Mouse (Mus musculus): ENCODE results near the gene Osbpl11. TPM values are rescaled to one million over a fixed set of nuclear protein-coding genes. Genes with fewer than 3 reads are reported as not detected.

The Osbpl11 gene
- polyA plus RNA-seq, 1 experiment from 2014 or later: 17.8 TPM

DNA sequence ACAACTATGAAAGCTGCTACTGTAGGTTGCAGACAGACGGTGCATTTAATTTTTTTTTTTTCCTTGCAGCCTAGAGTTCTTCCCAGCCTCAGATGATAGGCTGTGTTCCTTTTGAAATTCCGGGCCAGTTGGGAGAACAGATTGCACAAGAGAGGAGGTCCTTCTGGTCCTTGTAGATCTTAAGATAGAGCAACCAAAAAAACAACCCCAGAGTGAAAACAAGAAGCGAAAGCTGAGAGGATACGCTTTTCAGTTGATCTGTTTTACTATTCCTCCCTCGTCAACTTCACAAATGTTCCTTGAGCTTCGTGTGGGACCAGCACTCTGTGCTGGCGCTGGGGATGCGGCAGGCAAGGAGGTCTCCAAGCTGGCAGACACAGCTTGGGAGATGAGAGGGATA is 33.3 kb upstream of the Osbpl11 start:
- Histone ChIP-seq H3K27me3 (ENCODE audit: insufficient read depth, low read length) (no peaks in the 10 kb centered on the region), H3K27ac (no peak overlapping the region), H3K4me2 (ENCODE audit: low read length) (no peak overlapping the region), H3K9ac (ENCODE audit: low read depth, low read length) (no peak overlapping the region), H3K9me3 (replicated peaks; ENCODE audit: low read length) (no peaks in the 10 kb centered on the region), H3K36me3 (ENCODE audit: insufficient read depth, low read length) (no peaks in the 10 kb centered on the region), H3K4me3 (replicated peaks; ENCODE audit: low read depth, low read length) (no peak overlapping the region), H3K4me1 (replicated peaks; ENCODE audit: insufficient read depth, low read length) (no peaks in the 10 kb centered on the region)
- WGBS: 43% methylated on average over 8 of the region's 8 CpGs
- ATAC-seq (replicated peaks; ENCODE audit: low FRiP score, low read depth) (no peak), DNase-seq (ENCODE audit: low spot score) (peak; percentile 13)
- TF ChIP-seq CTCF (IDR thresholded peaks at IDR 0.05; ENCODE audit: low read depth): no peak

DNA sequence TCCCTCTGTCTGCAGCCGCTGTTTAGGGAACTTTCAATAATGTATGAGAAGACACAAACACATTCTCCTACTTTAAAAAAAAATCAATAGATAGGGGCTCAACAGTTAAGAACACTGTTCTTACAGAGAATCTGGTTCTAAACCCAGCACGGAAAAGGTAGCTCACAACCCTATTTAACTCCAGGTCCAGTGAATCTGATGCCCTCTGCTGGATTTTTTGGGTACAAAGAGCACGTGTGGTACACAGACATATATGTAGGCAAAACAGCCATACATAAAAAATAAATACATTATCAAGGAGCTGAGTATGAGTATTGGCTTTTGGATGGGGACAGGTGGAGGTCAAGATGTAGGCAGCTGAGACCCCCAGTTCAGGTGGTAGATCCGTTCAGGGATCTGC is 29.9 kb upstream of the Osbpl11 start:
- Histone ChIP-seq H3K27me3 (ENCODE audit: insufficient read depth, low read length) (no peaks in the 10 kb centered on the region), H3K36me3 (ENCODE audit: insufficient read depth, low read length) (no peaks in the 10 kb centered on the region), H3K4me1 (replicated peaks; ENCODE audit: insufficient read depth, low read length) (no peaks in the 10 kb centered on the region), H3K4me2 (ENCODE audit: low read length) (no peak overlapping the region), H3K9me3 (replicated peaks; ENCODE audit: low read length) (no peaks in the 10 kb centered on the region), H3K4me3 (replicated peaks; ENCODE audit: low read depth, low read length) (no peak overlapping the region), H3K27ac (no peak overlapping the region), H3K9ac (ENCODE audit: low read depth, low read length) (no peak overlapping the region)
- WGBS: 59% methylated on average over 4 of the region's 4 CpGs
- DNase-seq (ENCODE audit: low spot score): peak; percentile 71
- peak; percentile 78 for TF ChIP-seq CTCF (IDR thresholded peaks at IDR 0.05; ENCODE audit: low read depth)
- ATAC-seq (replicated peaks; ENCODE audit: low FRiP score, low read depth): no peak

DNA sequence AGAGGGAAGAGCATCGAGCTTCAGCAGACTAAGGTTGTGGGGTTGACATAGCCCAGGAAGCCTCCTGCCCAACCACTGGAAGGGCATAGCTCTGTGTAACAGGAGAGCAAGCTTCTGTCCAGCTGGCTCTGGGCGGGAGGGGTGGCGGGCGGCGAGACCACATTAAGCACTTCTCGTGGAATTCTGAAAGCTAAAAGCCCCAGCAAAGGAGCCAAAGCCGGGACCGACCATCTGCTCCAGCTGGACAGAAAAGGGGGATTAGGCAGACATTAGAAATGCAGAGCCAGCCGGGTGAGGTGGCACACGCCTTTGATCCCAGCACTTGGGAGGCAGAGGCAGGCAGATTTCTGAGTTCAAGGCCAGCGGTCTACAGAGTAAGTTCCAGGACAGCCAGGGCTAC is 26.9 kb upstream of the Osbpl11 start:
- no peak overlapping the region for H3K4me2 ChIP-seq (ENCODE audit: low read length)
- no peak for DNase-seq (ENCODE audit: low spot score)
- no peak for ATAC-seq (replicated peaks; ENCODE audit: low FRiP score, low read depth)
- H3K27ac ChIP-seq: no peak overlapping the region
- H3K9me3 ChIP-seq (replicated peaks; ENCODE audit: low read length): no peaks in the 10 kb centered on the region
- H3K9ac ChIP-seq (ENCODE audit: low read depth, low read length): no peak overlapping the region
- no peaks in the 10 kb centered on the region for H3K27me3 ChIP-seq (ENCODE audit: insufficient read depth, low read length)
- H3K4me1 ChIP-seq (replicated peaks; ENCODE audit: insufficient read depth, low read length): no peaks in the 10 kb centered on the region
- no peaks in the 10 kb centered on the region for H3K36me3 ChIP-seq (ENCODE audit: insufficient read depth, low read length)
- H3K4me3 ChIP-seq (replicated peaks; ENCODE audit: low read depth, low read length): no peak overlapping the region
- 90% methylated on average over 11 of the region's 11 CpGs for WGBS
- no peak for TF ChIP-seq CTCF (IDR thresholded peaks at IDR 0.05; ENCODE audit: low read depth)

DNA sequence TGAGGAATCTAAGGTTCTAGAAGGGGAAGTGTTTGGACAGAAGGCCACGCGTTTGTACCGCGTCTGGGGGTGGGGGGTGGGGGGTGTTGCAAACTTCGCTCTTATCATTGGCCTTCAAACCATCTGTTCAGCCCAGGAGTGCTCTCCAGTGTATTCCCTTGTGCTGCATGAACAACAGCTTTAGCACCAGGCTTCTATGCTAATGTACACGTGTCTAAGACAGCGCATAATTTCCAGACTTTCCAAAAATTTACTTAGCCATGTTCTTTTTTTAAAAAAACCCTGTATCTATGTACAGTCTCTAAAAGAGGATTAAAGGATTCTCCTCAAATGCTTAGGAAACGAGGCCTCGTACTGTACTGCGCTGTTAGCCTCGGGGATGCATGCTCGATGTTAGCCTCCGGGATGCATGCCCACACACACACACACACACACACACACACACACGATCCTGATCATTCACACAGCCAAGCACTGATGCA is 26.2 kb upstream of the Osbpl11 start:
- no peak for ATAC-seq (replicated peaks; ENCODE audit: low FRiP score, low read depth)

DNA sequence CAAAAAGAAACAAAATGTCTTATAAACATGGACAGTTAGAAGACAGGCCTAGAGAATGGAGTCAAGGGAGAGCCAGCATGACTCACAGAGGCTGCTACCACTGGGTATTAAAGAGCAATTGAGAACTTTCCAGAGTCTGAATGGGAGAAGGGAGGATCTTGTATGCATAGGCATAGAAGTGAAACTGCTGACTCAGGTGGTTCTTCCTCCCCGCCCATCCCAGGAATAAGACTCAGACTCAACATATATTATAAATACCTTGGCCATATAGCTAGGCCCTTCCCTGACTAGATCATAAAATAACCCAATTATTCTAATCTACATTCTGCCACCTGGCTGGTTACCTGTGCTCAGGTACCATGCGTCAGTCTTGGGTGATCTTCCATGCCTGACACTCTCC is 25.5 kb upstream of the Osbpl11 start:
- no peaks in the 10 kb centered on the region for H3K27me3 ChIP-seq (ENCODE audit: insufficient read depth, low read length)
- H3K27ac ChIP-seq: no peak overlapping the region
- ATAC-seq (replicated peaks; ENCODE audit: low FRiP score, low read depth) (no peak), DNase-seq (ENCODE audit: low spot score) (no peak)
- no peaks in the 10 kb centered on the region for H3K36me3 ChIP-seq (ENCODE audit: insufficient read depth, low read length)
- no peaks in the 10 kb centered on the region for H3K9me3 ChIP-seq (replicated peaks; ENCODE audit: low read length)
- 97% methylated on average over 2 of the region's 2 CpGs for WGBS
- H3K9ac ChIP-seq (ENCODE audit: low read depth, low read length): no peak overlapping the region
- H3K4me1 ChIP-seq (replicated peaks; ENCODE audit: insufficient read depth, low read length): no peaks in the 10 kb centered on the region
- no peak overlapping the region for H3K4me3 ChIP-seq (replicated peaks; ENCODE audit: low read depth, low read length)
- H3K4me2 ChIP-seq (ENCODE audit: low read length): no peak overlapping the region
- TF ChIP-seq CTCF (IDR thresholded peaks at IDR 0.05; ENCODE audit: low read depth): no peak

More for the DNA sequence above, 26.2 kb upstream of the Osbpl11 start:
- no peak for TF ChIP-seq CTCF (IDR thresholded peaks at IDR 0.05; ENCODE audit: low read depth)
- no peak overlapping the region for H3K4me2 ChIP-seq (ENCODE audit: low read length)
- no peak overlapping the region for H3K4me3 ChIP-seq (replicated peaks; ENCODE audit: low read depth, low read length)
- WGBS: 87% methylated on average over 14 of the region's 14 CpGs
- no peaks in the 10 kb centered on the region for H3K36me3 ChIP-seq (ENCODE audit: insufficient read depth, low read length)
- H3K27ac ChIP-seq: no peak overlapping the region
- no peaks in the 10 kb centered on the region for H3K9me3 ChIP-seq (replicated peaks; ENCODE audit: low read length)
- no peak overlapping the region for H3K9ac ChIP-seq (ENCODE audit: low read depth, low read length)
- no peaks in the 10 kb centered on the region for H3K27me3 ChIP-seq (ENCODE audit: insufficient read depth, low read length)
- H3K4me1 ChIP-seq (replicated peaks; ENCODE audit: insufficient read depth, low read length): no peaks in the 10 kb centered on the region
- DNase-seq (ENCODE audit: low spot score): no peak

DNA sequence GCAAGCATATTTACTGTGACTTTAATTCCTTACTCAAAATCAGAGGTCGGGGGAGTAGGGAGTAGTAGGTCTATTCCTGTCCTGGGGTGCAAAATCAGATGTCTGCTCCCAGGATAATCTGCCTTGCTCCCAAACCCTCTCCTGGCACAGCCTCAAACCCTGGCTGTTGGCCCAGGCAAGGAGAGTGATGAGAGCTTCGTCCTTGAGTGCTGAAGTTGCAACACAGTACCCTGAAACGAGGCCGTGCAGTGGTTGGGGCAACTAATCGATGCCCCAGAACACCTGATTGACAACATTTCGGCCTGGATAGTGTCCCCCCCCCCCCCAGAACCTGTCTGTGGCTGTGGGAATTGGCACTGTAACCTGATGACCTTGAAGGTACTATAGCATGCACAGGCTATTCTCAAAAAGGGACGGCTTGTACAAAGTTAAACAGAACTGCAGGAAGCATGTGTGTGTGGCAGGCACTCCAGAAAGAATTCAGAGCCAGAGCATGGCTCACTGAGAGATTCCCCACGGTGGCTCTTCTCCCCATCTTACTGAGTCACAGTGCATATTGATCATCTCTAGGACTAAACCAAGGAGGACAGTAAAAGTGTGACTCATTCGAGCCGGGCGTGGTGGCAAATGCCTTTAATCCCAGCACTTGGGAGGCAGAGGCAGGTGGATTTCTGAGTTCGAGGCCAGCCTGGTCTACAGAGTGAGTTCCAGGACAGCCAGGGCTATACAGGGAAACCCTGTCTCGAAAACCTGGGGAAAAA is 21.4 kb upstream of the Osbpl11 start:
- Histone ChIP-seq H3K36me3 (ENCODE audit: insufficient read depth, low read length) (no peaks in the 10 kb centered on the region), H3K9ac (ENCODE audit: low read depth, low read length) (no peak overlapping the region), H3K27ac (no peak overlapping the region), H3K4me1 (replicated peaks; ENCODE audit: insufficient read depth, low read length) (no peaks in the 10 kb centered on the region), H3K27me3 (ENCODE audit: insufficient read depth, low read length) (no peaks in the 10 kb centered on the region), H3K4me2 (ENCODE audit: low read length) (no peak overlapping the region), H3K4me3 (replicated peaks; ENCODE audit: low read depth, low read length) (no peak overlapping the region), H3K9me3 (replicated peaks; ENCODE audit: low read length) (no peaks in the 10 kb centered on the region)
- ATAC-seq (replicated peaks; ENCODE audit: low FRiP score, low read depth): no peak
- WGBS: 76% methylated on average over 13 of the region's 13 CpGs
- no peak for DNase-seq (ENCODE audit: low spot score)
- TF ChIP-seq CTCF (IDR thresholded peaks at IDR 0.05; ENCODE audit: low read depth): no peak

Measured in kidney, postnatal 0 days (tissue).